Mouse (Mus musculus) intestine, embryonic 15.5 days (tissue): ENCODE results near the gene Trip4. TPM values are rescaled to one million over a fixed set of nuclear protein-coding genes. Genes with fewer than 3 reads are reported as not detected.
A peak's percentile ranks its signal among the peaks of the same experiment; 100 is the strongest.

Experiments used
- ATAC-seq: fragments of 200-750 bp; cut with Nextera tagmentation; 2 replicates; pipeline ENCODE4 v1.8.0; 2017; ENCODE audit warnings: moderate TSS enrichment, moderate library complexity
- H3K27ac ChIP-seq: fragments of 300-500 bp; sonication (generic); 2 replicates; pipeline ENCODE4 v1.5.1; 2015; ENCODE audit warnings: mild to moderate bottlenecking, inconsistent platforms
- H3K27me3 ChIP-seq: fragments of 300-500 bp; sonication (generic); replicated peaks from 2 replicates; pipeline ENCODE4 v1.6.1; 2015; ENCODE audit warnings: inconsistent platforms
- H3K36me3 ChIP-seq: fragments of 300-500 bp; sonication (generic); 2 replicates; pipeline ENCODE4 v1.6.1; 2015; ENCODE audit warnings: inconsistent platforms
- H3K4me1 ChIP-seq: fragments of 300-500 bp; sonication (generic); replicated peaks from 2 replicates; pipeline ENCODE4 v1.6.1; 2015; ENCODE audit warnings: inconsistent platforms
- H3K4me2 ChIP-seq: fragments of 300-500 bp; sonication (generic); replicated peaks from 2 replicates; pipeline ENCODE4 v1.6.1; 2015; ENCODE audit warnings: mild to moderate bottlenecking, inconsistent platforms
- H3K4me3 ChIP-seq: fragments of 300-500 bp; sonication (generic); replicated peaks from 2 replicates; pipeline ENCODE4 v1.5.1; 2015; ENCODE audit warnings: inconsistent platforms
- H3K9ac ChIP-seq: fragments of 300-500 bp; sonication (generic); 2 replicates; pipeline ENCODE4 v1.6.1; 2015; ENCODE audit warnings: inconsistent platforms
- H3K9me3 ChIP-seq: fragments of 300-500 bp; sonication (generic); 2 replicates; pipeline ENCODE4 v1.6.1; 2016; ENCODE audit warnings: inconsistent platforms
- WGBS: fragments of 180-500 bp; shearing (Covaris S2); methylation state at CpG from one replicate; pipeline ENCODE4 v1.1.7; 2015; 5-methylcytosine and 5-hydroxymethylcytosine counted together
- polyA plus RNA-seq: library from polyadenylated mRNA; unstranded; fragments of >200 nt; fragmentation: Nextera tagmentation; extraction: Ambion mirVana; gene quantifications from 2 replicates; pipeline ENCODE4 v1.2.1, GENCODE M21; 2015

The Trip4 gene
- polyA plus RNA-seq, 1 experiment from 2014 or later, result 24.5 TPM

DNA sequence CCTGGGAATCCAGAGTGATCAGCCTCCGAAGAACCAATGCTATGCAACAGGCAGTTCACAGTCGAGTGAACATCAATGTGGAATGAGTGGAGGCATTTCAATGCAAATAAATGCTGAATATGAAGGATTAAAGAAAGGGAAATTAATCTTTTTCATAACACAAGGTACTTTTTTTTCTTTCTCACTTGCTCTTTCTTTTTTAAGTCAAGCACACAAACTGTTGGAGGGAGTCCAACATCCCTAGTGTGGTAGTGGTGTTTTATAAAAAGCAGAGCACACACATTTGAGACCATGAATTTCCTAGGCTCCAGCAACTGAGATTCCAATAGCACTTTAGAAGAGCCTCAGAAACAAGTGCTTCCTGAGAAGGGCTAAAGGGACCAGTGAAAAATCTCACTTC is 76.6 kb downstream of the Trip4 start:
- ATAC-seq, result no peak
- Histone ChIP-seq H3K4me1 (peaks cover 7% of the 10 kb centered on the region), H3K36me3 (no peaks in the 10 kb centered on the region), H3K27ac (no peak overlapping the region), H3K4me2 (no peak overlapping the region; the same call in 1 of the 2 replicates), H3K4me3 (no peak overlapping the region), H3K9ac (no peak overlapping the region), H3K9me3 (no peaks in the 10 kb centered on the region), H3K27me3 (no peaks in the 10 kb centered on the region)
- 37% methylated on average over 2 of the region's 2 CpGs for WGBS

DNA sequence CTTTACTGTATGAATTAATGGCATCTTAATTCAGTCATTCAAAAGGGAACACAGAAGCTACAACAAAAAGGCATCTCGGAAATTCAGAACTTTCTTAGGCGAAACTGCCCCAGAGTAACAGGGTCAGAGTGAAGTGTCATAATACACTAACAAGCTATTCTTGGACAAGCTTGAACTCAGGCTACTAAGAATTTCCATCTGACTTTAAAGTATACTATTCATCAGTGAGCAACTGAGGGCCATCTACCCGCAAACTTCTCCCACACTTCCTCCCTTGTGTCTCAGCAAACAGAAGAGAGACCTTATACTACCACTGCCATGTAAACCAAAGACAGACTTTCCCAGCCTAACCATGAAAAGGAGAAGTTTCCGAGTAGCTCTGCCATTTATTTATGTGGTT is 77.4 kb downstream of the Trip4 start:
- no peaks in the 10 kb centered on the region for H3K9me3 ChIP-seq
- ATAC-seq, result no peak
- H3K27me3 ChIP-seq, result no peaks in the 10 kb centered on the region
- H3K9ac ChIP-seq, result no peak overlapping the region
- H3K36me3 ChIP-seq, result no peaks in the 10 kb centered on the region
- H3K4me3 ChIP-seq, result no peak overlapping the region
- no peak overlapping the region for H3K4me2 ChIP-seq
- H3K4me1 ChIP-seq, result peaks cover 9% of the 10 kb centered on the region
- 65% methylated on average over 4 of the region's 4 CpGs for WGBS
- H3K27ac ChIP-seq, result no peak overlapping the region

DNA sequence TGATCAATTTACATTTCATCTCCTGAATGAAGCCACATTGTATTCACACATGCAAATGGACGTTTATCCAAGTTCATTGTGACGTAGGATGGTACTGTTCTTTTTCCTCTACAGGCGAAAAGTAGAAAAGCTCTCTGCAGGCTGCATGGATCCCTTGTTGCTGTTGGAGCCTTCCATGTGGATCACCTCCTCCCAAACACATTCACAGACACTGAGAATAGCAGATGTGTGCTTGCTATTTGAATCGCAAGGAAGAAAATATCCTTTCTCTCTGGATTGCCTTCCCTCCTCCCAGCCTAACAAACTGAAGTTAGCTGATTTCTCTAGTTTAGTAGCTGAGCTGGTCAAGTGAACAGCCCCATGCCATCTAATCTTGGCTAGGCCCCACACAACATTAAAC is 78.3 kb downstream of the Trip4 start:
- Histone ChIP-seq H3K4me2 (no peak overlapping the region), H3K36me3 (no peaks in the 10 kb centered on the region), H3K9ac (no peak overlapping the region), H3K27ac (no peak overlapping the region), H3K4me3 (no peak overlapping the region), H3K27me3 (no peaks in the 10 kb centered on the region), H3K9me3 (no peaks in the 10 kb centered on the region), H3K4me1 (peaks cover 16% of the 10 kb centered on the region)
- no peak for ATAC-seq
- 86% methylated on average over 4 of the region's 4 CpGs for WGBS

DNA sequence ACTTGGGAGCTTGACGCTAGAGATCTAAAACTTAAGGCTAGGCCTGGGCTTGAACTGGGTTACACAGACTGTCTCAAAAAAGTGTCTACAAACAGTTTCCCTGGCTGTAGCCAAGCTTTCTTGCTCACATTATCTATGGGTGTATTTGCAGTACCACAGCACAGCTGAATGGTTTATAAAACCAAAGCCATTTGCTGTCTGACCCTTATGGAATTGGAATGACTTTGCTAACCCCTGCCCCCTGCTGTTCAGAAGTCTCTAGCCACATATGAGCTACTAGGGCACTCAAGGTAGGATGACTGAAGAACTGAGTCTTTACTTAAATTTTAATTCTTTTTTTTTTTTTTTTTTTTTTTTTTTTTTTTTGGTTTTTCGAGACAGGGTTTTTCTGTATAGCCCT is 79.2 kb downstream of the Trip4 start:
- H3K27me3 ChIP-seq, result no peaks in the 10 kb centered on the region
- H3K27ac ChIP-seq, result no peak overlapping the region
- H3K9me3 ChIP-seq, result no peaks in the 10 kb centered on the region
- peaks cover 19% of the 10 kb centered on the region for H3K4me1 ChIP-seq
- 72% methylated on average over 2 of the region's 2 CpGs for WGBS
- no peak overlapping the region for H3K4me2 ChIP-seq
- no peak for ATAC-seq
- no peaks in the 10 kb centered on the region for H3K36me3 ChIP-seq
- H3K9ac ChIP-seq, result no peak overlapping the region
- no peak overlapping the region for H3K4me3 ChIP-seq

DNA sequence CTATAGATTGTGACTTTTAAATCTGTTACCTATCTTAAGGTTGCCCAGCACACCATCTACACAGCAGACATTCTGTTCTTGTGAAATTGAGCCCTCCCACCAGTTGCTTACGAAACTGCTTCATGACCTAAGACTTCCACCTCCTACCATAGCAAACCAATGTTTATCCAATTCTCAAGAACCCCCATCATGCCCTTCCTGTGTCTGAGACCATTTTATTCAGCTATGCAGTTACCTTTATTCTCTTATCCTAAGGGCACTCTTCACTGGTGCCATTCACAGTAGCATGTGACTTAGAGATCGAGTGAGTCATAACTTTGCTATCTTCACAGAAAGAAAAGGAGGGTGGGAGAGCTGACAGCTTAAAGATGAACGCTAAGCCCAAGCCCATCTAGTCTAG is 80.1 kb downstream of the Trip4 start:
- Histone ChIP-seq H3K9ac (no peak overlapping the region), H3K4me3 (peak overlapping the region; percentile 92; the same call in 1 of the 2 replicates), H3K4me2 (peak overlapping the region; percentile 70), H3K27me3 (no peaks in the 10 kb centered on the region), H3K36me3 (no peaks in the 10 kb centered on the region), H3K27ac (peak overlapping the region; percentile 99), H3K4me1 (peaks cover 24% of the 10 kb centered on the region), H3K9me3 (no peaks in the 10 kb centered on the region)
- no peak for ATAC-seq
- 16% methylated on average over 3 of the region's 3 CpGs for WGBS

DNA sequence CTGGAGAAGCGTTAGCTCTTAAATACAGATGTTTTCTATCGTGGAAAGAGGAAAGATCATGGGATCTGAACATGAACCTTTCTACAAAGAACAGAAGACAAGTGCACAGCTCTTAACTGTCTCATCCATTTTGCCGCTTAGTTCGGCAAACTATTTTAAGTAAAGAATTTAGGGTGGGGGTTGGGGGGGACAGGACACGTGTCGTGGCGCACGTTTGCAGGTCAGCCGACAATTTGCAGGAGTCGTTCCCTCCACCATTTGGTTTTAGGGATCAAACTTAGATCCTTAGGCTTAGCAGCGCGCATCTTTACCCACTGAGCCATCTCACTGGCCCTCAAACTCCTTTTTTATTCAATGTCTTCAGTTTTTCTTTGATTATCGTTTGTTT is 80.6 kb downstream of the Trip4 start:
- Histone ChIP-seq H3K9ac (peak overlapping the region; percentile 96), H3K4me1 (peaks cover 26% of the 10 kb centered on the region), H3K4me3 (peak overlapping the region; percentile 92), H3K9me3 (no peaks in the 10 kb centered on the region), H3K36me3 (no peaks in the 10 kb centered on the region), H3K27me3 (no peaks in the 10 kb centered on the region), H3K27ac (peak overlapping the region; percentile 99), H3K4me2 (peak overlapping the region; percentile 70)
- WGBS, result under 1% methylated on average over 13 of the region's 13 CpGs
- ATAC-seq, result no peak

DNA sequence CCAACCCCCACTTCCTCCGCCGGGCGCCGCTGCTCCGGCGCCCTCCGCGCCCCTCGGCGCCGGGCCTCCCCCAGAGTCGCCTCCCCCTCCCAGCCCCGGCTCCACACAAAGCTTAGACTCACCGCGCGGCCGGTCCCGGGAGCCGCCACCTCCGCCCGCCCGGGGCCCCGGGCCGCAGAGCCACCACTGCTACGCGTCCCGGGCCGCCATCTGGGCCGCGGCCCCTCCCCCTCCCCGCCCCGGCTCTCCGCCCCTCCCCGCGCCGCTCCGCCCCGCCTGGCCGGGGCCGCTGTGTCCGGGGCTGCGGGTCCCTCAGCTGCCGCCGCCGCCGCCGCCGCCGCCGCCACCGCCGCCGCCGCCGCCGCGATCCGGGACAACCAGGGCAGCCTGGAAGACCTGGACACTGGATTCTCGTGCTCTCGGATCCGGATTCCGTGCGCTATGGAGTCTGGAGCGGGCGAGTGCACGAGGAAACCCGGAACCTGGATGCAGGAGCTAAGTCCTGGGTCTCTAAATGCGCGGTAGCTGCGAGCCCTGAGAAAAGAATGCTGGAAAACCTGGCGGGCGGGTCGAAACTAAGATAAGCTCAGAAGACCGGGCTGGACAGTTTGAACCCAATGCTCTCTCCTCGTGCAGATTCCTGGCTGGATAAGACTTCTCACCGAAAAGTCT is 81.1 kb downstream of the Trip4 start, which contains the start of gene Zfp609:
Gene Zfp609 (minus strand): TSS at position 221 of the 672 bp plus-strand sequence.
- H3K4me1 ChIP-seq, result peaks cover 28% of the 10 kb centered on the region
- peak within 1 kb of the TSS; percentile 99 for H3K27ac ChIP-seq
- H3K27me3 ChIP-seq, result no peaks in the 10 kb centered on the region
- peak within 1 kb of the TSS; percentile 96 for H3K9ac ChIP-seq
- H3K4me3 ChIP-seq, result peak within 1 kb of the TSS; percentile 92
- peak within 1 kb of the TSS; percentile 70 for H3K4me2 ChIP-seq
- peak; percentile 91 for ATAC-seq
- no peaks in the 10 kb centered on the region for H3K36me3 ChIP-seq
- WGBS, result under 1% methylated on average over 62 of the region's 76 CpGs
- H3K9me3 ChIP-seq, result no peaks in the 10 kb centered on the region

DNA sequence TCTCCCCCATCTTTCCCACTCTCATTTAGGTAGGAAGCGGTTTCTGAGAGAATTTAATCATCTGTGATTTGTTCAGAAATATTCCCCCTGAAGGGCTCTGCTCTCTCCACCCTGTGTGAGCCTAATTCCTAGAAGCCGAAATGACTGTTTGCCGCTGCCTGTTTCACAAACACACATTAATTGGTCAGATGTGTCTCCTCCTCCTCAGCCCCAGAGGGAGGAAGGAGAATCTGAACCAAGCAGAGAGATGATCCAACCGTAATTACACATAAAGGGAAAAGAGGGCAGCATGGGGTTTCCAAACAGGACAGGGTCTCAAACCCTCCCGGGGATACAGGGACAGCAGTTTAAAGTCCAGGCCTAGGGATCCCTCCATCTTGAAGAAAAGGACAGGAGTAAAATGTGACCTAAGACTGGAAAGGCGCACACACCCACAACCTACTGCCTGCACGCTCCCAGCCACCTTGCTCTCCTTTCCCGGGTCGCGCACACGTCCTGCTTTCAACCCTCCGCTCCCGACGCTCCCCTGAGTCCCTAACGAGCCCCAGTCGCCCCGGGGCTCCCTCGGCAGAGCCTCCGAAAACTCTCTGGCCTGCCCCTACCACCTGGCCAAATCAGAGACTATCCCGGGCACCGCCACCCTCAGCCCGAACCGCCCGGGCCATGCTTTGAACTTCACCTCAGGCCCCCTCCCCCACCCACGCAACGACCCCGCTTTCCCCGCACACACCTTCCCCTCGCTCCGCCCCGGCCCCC is 81.8 kb downstream of the Trip4 start:
- peak overlapping the region; percentile 99 for H3K27ac ChIP-seq
- H3K4me2 ChIP-seq, result peak overlapping the region; percentile 70
- peak overlapping the region; percentile 96 for H3K9ac ChIP-seq
- under 1% methylated on average over 30 of the region's 31 CpGs for WGBS
- peak; percentile 54 for ATAC-seq
- no peaks in the 10 kb centered on the region for H3K36me3 ChIP-seq
- H3K9me3 ChIP-seq, result no peaks in the 10 kb centered on the region
- no peaks in the 10 kb centered on the region for H3K27me3 ChIP-seq
- peak overlapping the region; percentile 92 for H3K4me3 ChIP-seq
- H3K4me1 ChIP-seq, result peaks cover 28% of the 10 kb centered on the region

DNA sequence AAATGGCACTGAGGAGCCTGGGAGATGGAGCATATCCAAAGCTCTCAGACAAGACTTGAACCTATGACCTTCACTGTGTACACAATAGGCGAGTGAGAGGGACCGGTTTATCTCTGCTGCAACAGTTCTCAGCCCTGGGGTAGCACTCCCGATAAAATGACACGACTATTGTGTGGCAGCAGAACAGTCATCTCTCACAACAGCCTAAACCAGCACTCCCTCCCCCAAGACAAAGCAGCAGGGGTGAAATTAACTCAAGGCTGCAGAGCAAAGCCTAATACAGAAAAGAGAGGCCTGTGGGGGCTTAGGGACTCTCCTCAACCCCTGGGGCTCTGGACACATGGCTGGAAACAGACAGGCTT is 82.4 kb downstream of the Trip4 start:
- no peak for ATAC-seq
- H3K4me3 ChIP-seq, result peak overlapping the region; percentile 92
- peaks cover 28% of the 10 kb centered on the region for H3K4me1 ChIP-seq
- H3K27ac ChIP-seq, result peak overlapping the region; percentile 99
- H3K4me2 ChIP-seq, result peak overlapping the region; percentile 70
- H3K9me3 ChIP-seq, result no peaks in the 10 kb centered on the region
- H3K27me3 ChIP-seq, result no peaks in the 10 kb centered on the region
- H3K36me3 ChIP-seq, result no peaks in the 10 kb centered on the region
- H3K9ac ChIP-seq, result peak overlapping the region; percentile 96
- WGBS, result 3% methylated on average over 4 of the region's 4 CpGs

DNA sequence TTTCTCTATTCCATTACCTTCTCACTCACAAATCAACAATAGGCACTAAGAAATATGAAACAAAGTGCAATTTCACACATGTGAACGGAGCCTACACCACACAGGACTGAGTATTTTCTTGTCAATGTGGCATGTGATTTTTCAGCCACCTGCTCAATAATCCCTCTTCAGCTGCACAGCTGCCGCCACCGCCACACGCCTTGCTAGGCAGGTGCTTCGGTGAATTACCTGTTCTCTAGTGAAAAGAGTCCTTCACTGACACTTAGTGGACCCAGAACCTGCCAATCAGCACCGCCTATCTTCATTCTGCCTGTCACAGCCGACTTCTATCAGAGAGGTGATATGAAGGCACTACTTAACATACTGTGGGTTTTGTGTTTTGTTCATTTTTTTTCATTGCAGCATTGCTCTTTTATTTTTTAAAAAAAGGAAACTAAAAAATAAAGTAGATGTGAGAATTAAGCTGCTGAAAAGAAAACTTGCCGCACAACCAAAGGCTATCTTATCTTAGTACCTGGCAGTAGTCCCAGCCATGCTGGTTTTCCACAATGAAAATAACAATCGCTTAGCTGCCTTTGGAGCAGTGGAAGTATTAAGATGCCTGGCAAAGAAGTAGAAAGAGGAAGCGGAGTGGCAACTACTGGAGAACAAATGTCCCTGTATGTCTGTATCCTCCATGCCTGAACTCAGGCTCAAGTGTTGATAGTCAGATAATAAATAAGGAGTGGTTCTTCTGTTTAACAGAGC is 84.7 kb downstream of the Trip4 start:
- Histone ChIP-seq H3K9ac (no peak overlapping the region), H3K4me1 (peaks cover 28% of the 10 kb centered on the region), H3K27me3 (no peaks in the 10 kb centered on the region), H3K4me2 (peak overlapping the region; percentile 15), H3K36me3 (no peaks in the 10 kb centered on the region), H3K27ac (peak overlapping the region; percentile 54), H3K9me3 (no peaks in the 10 kb centered on the region), H3K4me3 (no peak overlapping the region)
- 62% methylated on average over 10 of the region's 10 CpGs for WGBS
- peak; percentile 18; the same call in 1 of the 2 replicates for ATAC-seq

DNA sequence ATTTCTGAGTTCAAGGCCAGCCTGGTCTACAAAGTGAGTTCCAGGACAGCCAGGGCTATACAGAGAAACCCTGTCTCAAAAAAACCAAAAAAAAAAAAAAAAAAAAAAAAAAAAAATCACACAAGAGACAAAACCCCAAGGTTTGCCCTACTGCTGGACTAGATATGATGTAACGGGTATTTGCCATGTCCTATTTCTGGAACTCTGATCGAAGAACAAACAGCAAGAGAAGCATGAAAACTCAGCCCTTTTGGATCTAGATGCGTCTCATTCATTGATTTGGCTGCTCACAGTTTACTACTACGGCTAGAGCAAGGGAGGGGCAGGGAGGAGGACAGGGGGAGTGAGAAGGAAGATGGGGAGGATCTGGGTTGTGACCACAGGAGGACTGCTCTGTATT is 86.6 kb downstream of the Trip4 start:
- no peaks in the 10 kb centered on the region for H3K36me3 ChIP-seq
- no peak for ATAC-seq
- 84% methylated on average over 4 of the region's 4 CpGs for WGBS

DNA sequence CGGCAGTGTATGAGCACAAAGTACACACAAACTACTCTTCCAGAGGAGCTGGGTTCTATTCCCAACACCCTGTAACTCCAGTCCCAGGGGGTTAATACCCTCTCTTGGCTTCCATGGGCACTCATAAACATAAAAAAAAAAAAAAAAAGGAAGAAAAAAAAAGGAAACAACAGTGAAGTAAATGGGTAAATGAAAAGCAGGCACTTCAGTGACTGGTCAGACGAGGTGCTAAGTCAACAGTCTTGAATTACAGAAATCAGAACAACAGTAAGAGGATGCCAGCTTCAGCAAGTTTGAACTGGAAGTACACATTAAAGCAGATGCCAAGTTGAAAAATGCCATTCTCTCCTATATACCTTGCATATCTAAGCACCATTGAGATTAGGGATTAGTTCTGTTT is 88.3 kb downstream of the Trip4 start:
- H3K4me3 ChIP-seq, result no peak overlapping the region
- no peak overlapping the region for H3K4me2 ChIP-seq
- no peaks in the 10 kb centered on the region for H3K27me3 ChIP-seq
- 0 out of 2 replicates have a peak, but pooled peaks cover 2% of the 10 kb centered on the region for H3K36me3 ChIP-seq
- no peak overlapping the region for H3K9ac ChIP-seq
- H3K4me1 ChIP-seq, result peaks cover 14% of the 10 kb centered on the region; the same call in 1 of the 2 replicates
- 75% methylated on average over 2 of the region's 2 CpGs for WGBS
- no peak overlapping the region for H3K27ac ChIP-seq
- H3K9me3 ChIP-seq, result no peaks in the 10 kb centered on the region
- no peak for ATAC-seq

More for the DNA sequence above, 86.6 kb downstream of the Trip4 start:
- H3K9me3 ChIP-seq, result no peaks in the 10 kb centered on the region
- no peak overlapping the region for H3K4me2 ChIP-seq
- H3K4me3 ChIP-seq, result no peak overlapping the region
- H3K4me1 ChIP-seq, result peaks cover 23% of the 10 kb centered on the region
- H3K9ac ChIP-seq, result no peak overlapping the region
- H3K27me3 ChIP-seq, result no peaks in the 10 kb centered on the region
- H3K27ac ChIP-seq, result no peak overlapping the region
